Mouse (Mus musculus) stomach, postnatal 0 days (tissue): ENCODE results near the gene Mat2a. TPM values are rescaled to one million over a fixed set of nuclear protein-coding genes. Genes with fewer than 3 reads are reported as not detected.
A peak's percentile ranks its signal among the peaks of the same experiment; 100 is the strongest.

Source experiments
- ATAC-seq: fragments of 200-750 bp; cut with Nextera tagmentation; 2 replicates; pipeline ENCODE4 v1.8.0; 2017; ENCODE audit not compliant: low FRiP score, low TSS enrichment
- DNase-seq: peaks from one replicate; pipeline ENCODE4 v3.0.0-alpha.2; 2016; ENCODE audit warnings: low spot score
- H3K27ac ChIP-seq: fragments of 300-500 bp; sonication (generic); replicated peaks from 2 replicates; pipeline ENCODE4 v1.5.1; 2014; ENCODE audit warnings: mild to moderate bottlenecking, control low read depth
- H3K27me3 ChIP-seq: fragments of 300-500 bp; sonication (generic); 2 replicates; pipeline ENCODE4 v1.6.1; 2014; ENCODE audit warnings: low read length; ENCODE audit not compliant: control insufficient read depth, insufficient read depth
- H3K36me3 ChIP-seq: fragments of 300-500 bp; sonication (generic); 2 replicates; pipeline ENCODE4 v1.6.1; 2014; ENCODE audit warnings: low read length, mixed read lengths; ENCODE audit not compliant: control insufficient read depth, insufficient read depth
- H3K4me1 ChIP-seq: fragments of 300-500 bp; sonication (generic); replicated peaks from 2 replicates; pipeline ENCODE4 v1.6.1; 2014; ENCODE audit warnings: antibody characterized with exemption; ENCODE audit not compliant: control insufficient read depth, insufficient read depth
- H3K4me2 ChIP-seq: fragments of 300-500 bp; sonication (generic); replicated peaks from 2 replicates; pipeline ENCODE4 v1.6.1; 2014; ENCODE audit warnings: low read depth, mild to moderate bottlenecking, control low read depth, moderate library complexity
- H3K4me3 ChIP-seq: fragments of 300-500 bp; sonication (generic); 2 replicates; pipeline ENCODE4 v1.5.1; 2014; ENCODE audit warnings: low read depth, low read length, control low read depth
- H3K9ac ChIP-seq: fragments of 300-500 bp; sonication (generic); 2 replicates; pipeline ENCODE4 v1.6.1; 2014; ENCODE audit warnings: mild to moderate bottlenecking, low read length, control low read depth, mixed read lengths
- H3K9me3 ChIP-seq: fragments of 300-500 bp; sonication (generic); 2 replicates; pipeline ENCODE4 v1.6.1; 2016; ENCODE audit warnings: low read length; ENCODE audit not compliant: control insufficient read depth
- CTCF ChIP-seq: IDR thresholded peaks from 2 replicates; pipeline ENCODE4 v1.5.1; 2016; ENCODE audit warnings: antibody characterized with exemption, low read depth, mild to moderate bottlenecking, moderate library complexity
- EP300 ChIP-seq: optimal IDR thresholded peaks from 2 replicates; pipeline ENCODE3; 2016; ENCODE audit warnings: antibody characterized with exemption
- WGBS: fragments of 180-500 bp; shearing (Covaris S2); extraction: QIAGEN DNeasy Blood & Tissue Kit; methylation state at CpG from one replicate; pipeline ENCODE4 v1.1.7; 2014; 5-methylcytosine and 5-hydroxymethylcytosine counted together
- polyA plus RNA-seq: library from polyadenylated mRNA; unstranded; fragments of >200 nt; fragmentation: Nextera tagmentation; extraction: Ambion mirVana; gene quantifications from 2 replicates; pipeline ENCODE4 v1.2.1, GENCODE M21; 2015

Gene Mat2a
- polyA plus RNA-seq, 1 experiment from 2014 or later, result 143 TPM

DNA sequence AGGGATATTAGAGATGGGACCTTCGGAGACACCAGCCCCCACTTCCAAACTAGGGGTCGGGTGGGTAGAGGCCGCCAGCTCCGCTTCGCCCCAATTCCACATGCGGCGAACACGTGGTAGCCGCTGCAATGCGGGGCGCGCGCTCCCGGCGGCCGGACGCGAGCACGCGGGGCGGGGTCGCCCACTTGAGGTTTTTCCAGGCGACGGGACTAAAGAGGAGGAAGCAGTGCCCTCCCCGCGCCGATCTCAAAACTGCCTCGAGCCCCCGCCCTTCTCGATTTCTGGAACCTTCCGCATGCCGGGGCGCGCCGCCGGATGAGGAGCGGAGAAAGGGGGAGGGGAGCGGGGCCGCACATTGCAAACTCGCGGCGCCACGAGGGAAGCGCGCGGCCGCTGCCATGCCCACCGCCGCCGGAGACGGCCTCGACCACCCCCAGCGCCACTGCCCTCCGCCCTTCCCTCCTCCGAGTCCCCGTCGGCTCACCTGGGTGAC is 450 bp downstream of the Mat2a start:
- ATAC-seq, result peak; percentile 83
- no peaks in the 10 kb centered on the region; the same call in 1 of the 2 replicates for H3K4me1 ChIP-seq
- peak overlapping the region; percentile 81 for H3K4me2 ChIP-seq
- peaks cover 13% of the 10 kb centered on the region for H3K36me3 ChIP-seq
- no peaks in the 10 kb centered on the region for H3K9me3 ChIP-seq
- TF ChIP-seq CTCF (no peak), EP300 (no peak)
- no peaks in the 10 kb centered on the region for H3K27me3 ChIP-seq
- peak; percentile 93 for DNase-seq
- under 1% methylated on average over 44 of the region's 57 CpGs for WGBS
- H3K27ac ChIP-seq, result peak overlapping the region; percentile 100
- peak overlapping the region; percentile 98 for H3K4me3 ChIP-seq
- H3K9ac ChIP-seq, result peak overlapping the region; percentile 100

DNA sequence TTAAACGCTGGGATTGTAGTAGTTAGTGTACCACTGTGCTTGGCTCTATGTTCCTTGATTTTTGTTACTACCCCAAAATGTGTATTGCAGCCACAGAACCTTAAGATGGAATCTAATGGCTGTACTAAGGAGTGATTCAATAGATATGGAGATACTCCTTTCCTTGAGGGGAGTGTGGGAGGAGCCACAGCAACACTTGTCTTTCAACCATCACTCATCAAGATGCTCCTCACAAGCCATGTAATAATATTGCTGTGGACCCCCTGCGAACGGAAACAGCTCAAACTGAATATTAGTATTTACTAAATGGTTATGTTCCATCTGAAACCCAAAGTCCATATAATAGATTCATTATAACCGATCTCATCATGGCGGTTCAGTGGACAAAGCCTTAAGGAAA is 1.1 kb downstream of the Mat2a start:
- DNase-seq, result no peak
- no peaks in the 10 kb centered on the region for H3K9me3 ChIP-seq
- ATAC-seq, result no peak
- H3K36me3 ChIP-seq, result peaks cover 13% of the 10 kb centered on the region
- H3K4me3 ChIP-seq, result peak overlapping the region; percentile 98
- no peaks in the 10 kb centered on the region for H3K27me3 ChIP-seq
- H3K4me2 ChIP-seq, result peak overlapping the region; percentile 81
- TF ChIP-seq EP300 (no peak), CTCF (no peak)
- 2% methylated on average over 5 of the region's 5 CpGs for WGBS
- peak overlapping the region; percentile 100 for H3K9ac ChIP-seq
- no peaks in the 10 kb centered on the region; the same call in 1 of the 2 replicates for H3K4me1 ChIP-seq
- H3K27ac ChIP-seq, result peak overlapping the region; percentile 100

DNA sequence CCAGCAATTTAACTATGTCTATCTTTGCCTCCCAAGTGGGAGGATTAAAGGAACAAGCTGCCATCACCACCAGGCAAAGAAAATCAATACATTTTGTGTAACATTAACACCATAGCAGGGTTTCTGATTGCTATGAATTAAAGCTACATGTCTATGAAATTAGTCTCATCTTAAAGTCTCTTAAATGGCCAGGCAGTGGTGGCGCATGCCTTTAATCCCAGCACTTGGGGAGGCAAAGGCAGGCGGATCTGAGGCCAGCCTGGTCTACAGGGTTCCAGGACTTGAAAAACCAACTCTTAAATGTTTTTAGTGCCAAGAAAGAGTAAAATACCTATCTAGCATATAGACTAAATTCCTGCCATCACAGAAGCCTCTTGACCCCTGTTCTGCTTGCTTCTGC is 7.2 kb downstream of the Mat2a start:
- no peak for DNase-seq
- WGBS, result 87% methylated on average over 2 of the region's 2 CpGs
- no peak overlapping the region for H3K27ac ChIP-seq
- no peak overlapping the region for H3K4me3 ChIP-seq
- TF ChIP-seq EP300 (no peak), CTCF (no peak)
- ATAC-seq, result no peak
- no peaks in the 10 kb centered on the region for H3K9me3 ChIP-seq
- H3K4me1 ChIP-seq, result no peaks in the 10 kb centered on the region
- H3K9ac ChIP-seq, result no peak overlapping the region
- no peak overlapping the region for H3K4me2 ChIP-seq
- H3K36me3 ChIP-seq, result peaks cover 15% of the 10 kb centered on the region
- no peaks in the 10 kb centered on the region for H3K27me3 ChIP-seq

DNA sequence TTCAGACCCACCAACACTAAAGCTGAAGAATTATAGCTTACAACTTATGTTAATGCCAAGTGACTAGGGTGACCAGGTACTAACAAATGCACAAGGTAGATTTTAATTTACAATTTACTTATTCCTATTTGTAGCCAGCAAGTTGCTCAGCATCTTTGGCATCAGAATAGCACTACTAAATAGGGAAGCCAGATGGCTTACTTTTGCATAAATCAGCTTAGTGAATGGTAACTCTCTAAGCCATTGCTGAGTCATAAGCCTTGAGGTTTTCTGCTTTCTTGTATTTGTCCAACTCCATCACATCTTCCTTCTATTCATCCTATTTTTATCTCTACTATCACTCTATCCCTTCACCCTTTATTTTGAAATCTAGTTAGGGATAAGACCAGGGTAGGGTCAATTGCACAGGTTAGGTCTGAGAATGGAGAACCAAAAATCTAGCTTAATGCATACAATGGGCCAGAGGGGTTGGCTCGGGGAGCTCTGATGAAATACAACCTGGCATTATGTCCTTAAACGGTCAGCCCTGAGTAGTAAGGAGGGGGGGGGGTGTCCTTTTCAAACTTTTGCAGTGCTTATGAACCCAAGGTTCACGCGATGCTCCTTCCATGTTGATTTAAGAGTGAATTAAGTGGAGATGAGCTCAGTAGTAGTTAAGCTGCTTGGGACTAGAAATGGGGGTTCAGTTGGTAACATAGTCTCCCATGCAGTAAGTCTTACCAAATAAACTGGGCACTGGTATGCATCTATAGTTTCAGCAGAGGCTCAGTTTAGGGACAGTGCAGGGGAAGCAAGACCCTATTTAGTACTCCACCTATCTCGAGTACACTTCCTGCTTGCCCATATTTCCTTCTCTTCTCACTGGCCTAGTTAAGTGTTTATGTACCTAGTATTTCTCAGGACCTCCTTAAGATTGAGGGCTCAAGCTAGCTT is 8.1 kb downstream of the Mat2a start:
- DNase-seq (no peak), ATAC-seq (peak; percentile 36)
- Histone ChIP-seq H3K4me3 (no peak overlapping the region), H3K9ac (no peak overlapping the region), H3K27me3 (no peaks in the 10 kb centered on the region), H3K4me2 (no peak overlapping the region), H3K27ac (0 out of 2 replicates have a peak overlapping the region, but pooled peaks have one; percentile 24), H3K9me3 (no peaks in the 10 kb centered on the region), H3K4me1 (no peaks in the 10 kb centered on the region), H3K36me3 (peaks cover 9% of the 10 kb centered on the region)
- WGBS, result 36% methylated on average over 5 of the region's 5 CpGs
- TF ChIP-seq EP300, result no peak
- 0 out of 2 replicates have a peak, but pooled peaks have one; percentile 11 for TF ChIP-seq CTCF

DNA sequence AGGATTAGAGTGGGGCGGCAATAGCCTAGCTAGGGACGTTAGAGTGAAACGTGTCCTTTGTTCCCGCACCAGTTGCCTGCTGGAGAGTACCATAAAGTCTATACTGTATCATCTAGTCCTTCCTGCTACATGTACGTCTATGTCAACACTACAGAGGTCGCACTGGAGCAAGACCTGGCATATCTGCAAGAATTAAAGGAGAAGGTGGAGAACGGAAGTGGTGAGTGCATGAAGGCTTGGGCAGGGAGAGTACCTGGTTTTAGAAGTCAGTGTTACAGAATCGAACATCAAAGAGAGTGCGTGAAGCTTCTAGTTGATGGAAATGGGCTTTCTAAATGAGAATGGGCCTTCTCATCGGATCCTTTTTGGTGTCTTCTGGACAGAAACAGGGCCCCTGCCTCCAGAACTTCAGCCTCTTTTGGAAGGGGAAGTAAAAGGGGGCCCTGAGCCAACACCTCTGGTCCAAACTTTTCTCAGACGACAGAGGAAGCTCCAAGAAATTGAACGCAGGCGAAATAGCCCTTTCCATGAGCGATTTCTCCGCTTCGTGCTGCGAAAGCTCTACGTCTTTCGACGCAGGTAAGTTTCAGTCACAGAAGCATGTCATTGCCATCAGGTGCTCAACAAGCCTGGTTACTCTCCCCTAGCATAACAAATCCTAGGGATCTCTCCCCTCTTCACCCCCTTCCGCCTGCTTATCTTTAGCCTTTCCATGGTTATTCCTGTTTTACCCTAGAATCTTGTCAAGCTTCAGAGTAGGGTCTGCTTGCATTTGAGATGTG is 10.1 kb downstream of the Mat2a start:
- Histone ChIP-seq H3K9ac (no peak overlapping the region), H3K4me3 (no peak overlapping the region), H3K27ac (no peak overlapping the region), H3K27me3 (no peaks in the 10 kb centered on the region), H3K9me3 (no peaks in the 10 kb centered on the region), H3K36me3 (peaks cover 19% of the 10 kb centered on the region), H3K4me1 (no peaks in the 10 kb centered on the region), H3K4me2 (no peak overlapping the region)
- TF ChIP-seq EP300 (no peak), CTCF (no peak)
- no peak for DNase-seq
- WGBS, result 84% methylated on average over 21 of the region's 21 CpGs
- ATAC-seq, result no peak
